Mouse (Mus musculus): ENCODE measurements at regions not wholly inside any gene's neighbourhood (a gene's known extent, or its start where the extent isn't known, plus 50 kb on each side); places are given as distances from the start of the nearest gene placed in this dataset.

DNA sequence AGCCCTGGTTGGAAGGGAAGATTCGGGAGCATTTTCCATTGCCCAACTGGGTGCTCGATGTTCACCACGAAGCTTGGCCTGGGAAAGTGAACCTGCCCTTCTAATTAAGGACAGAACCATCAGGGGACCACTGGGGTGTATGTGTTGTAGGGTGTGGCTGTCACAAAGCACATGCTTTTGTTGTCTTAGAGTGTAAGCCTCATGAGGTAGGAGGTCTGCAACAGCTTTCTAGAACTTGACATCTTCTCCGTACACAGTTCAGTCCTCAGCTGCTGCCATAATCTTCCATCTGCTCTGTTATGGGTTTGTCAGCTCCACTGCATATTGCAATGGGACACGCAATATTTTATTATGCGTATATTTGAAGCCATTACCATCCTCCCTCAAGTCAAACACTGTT is 127.9 kb upstream of the Jag1 start:
- DNase-seq (ENCODE audit: low spot score in 2 of 2) = no peak

GRCm38 (mm10) chr2:137243914-137244313 is 127.5 kb upstream of the Jag1 start:
- DNase-seq (ENCODE audit: low spot score in 2 of 2) = no peak

- no peak for DNase-seq (ENCODE audit: low spot score in 2 of 2)
Observed at GRCm38 (mm10) chr2:137236961-137237360, 120.5 kb upstream of the Jag1 start.

GRCm38 (mm10) chr2:137233936-137234335 is 117.5 kb upstream of the Jag1 start:
- no peak for DNase-seq (ENCODE audit: low spot score in 2 of 2)

DNA sequence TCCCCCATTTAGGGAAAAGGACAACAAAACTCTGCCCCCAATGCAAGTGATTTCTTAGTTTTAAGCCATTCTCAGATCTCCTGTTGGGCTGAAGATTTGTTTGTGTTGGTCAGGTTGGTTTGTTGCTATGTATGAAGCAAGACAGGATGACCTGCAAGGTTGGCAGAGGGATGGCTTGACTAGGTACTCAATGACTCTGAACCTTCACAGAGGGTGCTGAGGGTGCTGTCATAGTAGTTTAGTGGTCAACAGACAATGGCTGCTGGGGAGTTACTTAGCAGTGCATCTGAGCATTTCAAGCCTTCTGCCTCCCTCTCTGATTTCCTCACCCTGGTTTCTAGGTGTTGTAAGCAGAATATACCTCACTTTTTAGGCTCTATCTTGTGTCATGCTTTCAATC is 114.7 kb upstream of the Jag1 start:
- no peak for DNase-seq (ENCODE audit: low spot score in 2 of 2)

DNA sequence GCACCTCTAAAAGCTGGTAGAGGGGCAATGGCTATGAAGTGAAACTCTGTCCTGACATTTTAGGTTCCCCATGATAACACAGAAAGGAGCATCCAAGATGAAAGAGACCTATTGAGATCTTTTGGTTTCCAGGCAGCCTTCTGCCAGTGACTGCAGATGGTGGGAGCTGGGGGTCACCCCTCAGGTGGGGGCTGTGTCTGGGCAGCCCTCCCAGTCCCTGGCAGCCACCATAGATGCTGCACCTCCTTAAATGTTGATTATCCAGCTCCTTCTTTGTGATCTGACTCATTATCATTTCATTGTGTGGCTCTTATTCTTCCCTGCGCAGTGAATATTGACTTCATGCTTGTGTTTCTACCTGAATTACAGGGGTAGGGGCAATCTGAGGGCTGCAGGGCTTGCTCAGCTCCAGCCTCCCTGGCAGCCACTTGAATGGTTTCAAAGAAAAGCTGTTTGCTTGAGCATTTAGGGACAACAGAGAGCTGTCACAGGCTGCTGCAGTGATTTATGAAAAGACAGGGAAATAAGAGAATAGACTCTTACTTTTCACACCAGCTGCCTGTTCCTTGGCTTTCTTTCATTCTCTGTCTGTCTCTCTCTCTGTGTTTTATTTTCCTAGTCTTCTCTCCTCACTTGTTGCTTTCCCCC is 113.1 kb upstream of the Jag1 start:
- no peak for DNase-seq (ENCODE audit: low spot score in 2 of 2)

GRCm38 (mm10) chr2:137227495-137227894 is 111.1 kb upstream of the Jag1 start:
- DNase-seq (ENCODE audit: low spot score in 2 of 2) = no peak

DNA sequence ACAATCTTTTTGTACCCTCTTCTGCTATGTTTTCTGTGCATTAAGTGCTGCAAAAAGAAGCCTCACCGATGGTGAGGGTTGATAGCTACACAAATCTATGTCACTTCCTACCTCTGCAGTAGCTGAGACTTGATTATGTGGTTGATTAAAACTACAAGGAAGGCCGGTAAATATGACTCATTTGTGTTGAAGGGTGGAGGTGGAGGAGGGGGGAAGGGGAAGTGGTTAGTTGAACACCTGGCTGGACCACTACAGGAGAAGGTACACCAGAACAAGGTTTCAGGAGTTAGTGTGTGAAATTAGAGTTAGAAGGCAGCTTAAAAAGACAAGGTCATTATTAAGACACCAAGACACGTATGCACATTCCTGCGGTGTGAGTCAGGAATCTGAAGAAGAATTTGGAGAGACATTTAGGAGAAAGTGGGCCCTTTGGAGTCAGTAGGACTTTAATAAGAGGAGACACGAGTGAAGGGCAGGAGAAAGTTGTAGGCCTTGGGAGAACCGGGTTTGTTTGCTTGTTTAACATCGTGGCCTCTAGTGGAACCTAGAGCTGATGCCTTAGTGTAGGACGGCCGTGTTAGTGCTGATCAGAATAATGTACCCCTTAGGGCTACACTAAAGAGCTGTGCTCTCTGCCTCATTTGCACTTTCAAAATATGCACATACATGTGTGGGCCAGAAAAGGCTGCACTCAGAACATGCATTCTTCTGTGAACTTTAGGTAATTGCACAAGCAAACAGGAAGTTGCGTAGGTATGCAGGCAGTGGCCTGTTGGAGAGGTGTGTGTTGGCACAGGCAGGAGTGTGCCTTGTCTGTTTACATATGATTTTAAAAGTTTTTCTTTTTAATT is 108.5 kb upstream of the Jag1 start:
- no peak for DNase-seq (ENCODE audit: low spot score in 2 of 2)

DNA sequence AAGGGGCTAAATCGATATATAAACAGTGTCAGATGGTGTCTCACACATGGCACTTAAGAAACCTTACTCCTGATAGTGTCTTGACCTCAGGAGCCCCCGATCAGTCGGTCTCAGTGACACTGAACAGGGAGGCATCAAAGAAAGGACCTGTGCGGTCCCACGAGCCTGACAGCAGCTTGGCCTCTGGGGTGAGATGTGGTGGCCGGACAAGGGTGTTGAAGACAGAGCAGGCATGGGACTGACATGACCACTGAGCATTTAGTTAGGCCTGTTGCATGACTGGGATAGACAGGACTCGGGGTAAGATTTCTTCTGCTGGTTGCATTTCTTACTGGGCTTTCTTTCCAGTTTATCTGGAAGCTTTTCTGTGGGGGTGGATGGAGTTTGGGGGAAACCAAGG is 99.3 kb upstream of the Jag1 start:
- no peak for DNase-seq (ENCODE audit: low spot score in 2 of 2)

GRCm38 (mm10) chr2:137207846-137208245 is 91.4 kb upstream of the Jag1 start:
- DNase-seq (ENCODE audit: low spot score in 2 of 2) = no peak

DNA sequence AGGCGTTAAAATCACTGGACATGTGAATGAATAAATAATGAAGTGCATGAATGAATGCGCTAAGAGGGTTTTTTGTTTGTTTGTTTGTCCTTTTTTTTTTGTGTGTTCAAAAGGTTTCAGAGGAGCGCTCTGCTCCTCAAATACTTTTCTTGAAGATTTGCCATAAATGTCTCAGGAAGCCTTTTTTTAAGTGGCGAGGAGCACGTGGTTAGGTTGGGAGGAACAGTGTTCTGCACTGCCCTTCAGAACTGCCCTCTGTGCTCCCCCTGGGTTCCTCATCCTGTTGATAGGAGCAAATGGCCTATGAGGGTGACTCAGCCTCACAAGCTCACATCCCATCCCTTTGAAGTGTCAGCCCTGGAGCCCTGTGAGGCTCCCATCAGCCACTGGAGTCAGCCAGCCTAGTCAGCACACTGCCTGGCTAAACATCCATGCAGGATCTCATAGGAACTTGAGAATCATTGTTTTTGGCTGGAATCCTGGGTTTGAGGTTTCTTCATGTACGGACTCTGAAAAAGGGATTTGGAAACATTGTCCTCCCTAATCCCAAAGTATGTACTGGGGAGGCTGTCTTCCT is 87.9 kb upstream of the Jag1 start:
- DNase-seq (ENCODE audit: low spot score in 2 of 2) = no peak

GRCm38 (mm10) chr2:137200101-137200500 is 83.7 kb upstream of the Jag1 start:
- no peak for DNase-seq (ENCODE audit: low spot score in 2 of 2)

DNA sequence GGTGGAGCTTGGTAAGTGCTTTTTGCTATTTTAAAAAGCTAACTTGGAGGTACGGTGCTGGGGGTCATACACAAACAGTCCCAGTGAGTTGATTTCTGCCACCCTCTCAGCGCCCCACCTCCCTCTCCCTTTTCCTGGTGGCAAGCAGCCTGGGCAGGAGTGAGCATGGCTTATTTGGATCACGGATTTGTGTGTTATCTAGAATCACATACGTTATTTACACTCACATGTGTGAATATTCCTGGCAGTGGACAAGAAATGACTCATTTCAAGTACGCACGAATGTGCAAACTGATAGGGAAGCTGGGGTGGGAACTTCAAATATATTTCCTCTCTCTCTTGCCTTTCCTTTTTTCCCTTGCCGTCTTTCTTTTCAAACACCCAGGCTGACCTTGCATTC is 75.7 kb upstream of the Jag1 start:
- DNase-seq (ENCODE audit: low spot score in 2 of 2) = no peak

- no peak for DNase-seq (ENCODE audit: low spot score in 2 of 2)
Observed at GRCm38 (mm10) chr2:137169176-137169575, 52.7 kb upstream of the Jag1 start.

DNA sequence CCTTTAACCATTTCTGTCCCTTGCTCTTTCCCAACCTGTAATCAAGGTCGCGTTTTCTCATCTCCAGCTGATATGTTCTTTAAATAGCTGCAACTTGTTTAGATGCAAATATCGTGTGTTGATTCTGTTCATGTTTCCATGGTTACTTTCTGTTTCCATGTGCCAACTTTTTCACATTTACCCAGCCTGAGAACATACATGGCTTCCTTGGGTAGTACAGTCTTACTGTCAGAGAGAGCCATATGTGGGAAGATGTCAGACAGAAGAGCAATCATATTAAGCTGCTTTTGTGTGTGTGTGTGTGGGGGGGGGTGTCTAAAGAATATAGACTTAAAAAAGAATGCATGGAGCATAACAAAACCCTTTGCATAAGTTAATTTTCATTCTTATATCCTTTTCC is 52.2 kb upstream of the Jag1 start:
- DNase-seq (ENCODE audit: low spot score in 2 of 2) = no peak

All from thymus, postnatal 10 days (tissue).